Mouse (Mus musculus) layer of hippocampus, adult 9-10 months (tissue): Measurements from ENCODE around the gene Mknk2.
A peak's percentile ranks its signal among the peaks of the same experiment; 100 is the strongest.

Experiments used
- DNase-seq: peaks from one replicate; pipeline ENCODE4 v3.0.0; 2022; ENCODE audit warnings: low spot score

Gene Mknk2

GRCm38 (mm10) chr10:80692249-80693165 is 14.6 kb upstream of the Mknk2 start:
- DNase-seq, result no peak

DNA sequence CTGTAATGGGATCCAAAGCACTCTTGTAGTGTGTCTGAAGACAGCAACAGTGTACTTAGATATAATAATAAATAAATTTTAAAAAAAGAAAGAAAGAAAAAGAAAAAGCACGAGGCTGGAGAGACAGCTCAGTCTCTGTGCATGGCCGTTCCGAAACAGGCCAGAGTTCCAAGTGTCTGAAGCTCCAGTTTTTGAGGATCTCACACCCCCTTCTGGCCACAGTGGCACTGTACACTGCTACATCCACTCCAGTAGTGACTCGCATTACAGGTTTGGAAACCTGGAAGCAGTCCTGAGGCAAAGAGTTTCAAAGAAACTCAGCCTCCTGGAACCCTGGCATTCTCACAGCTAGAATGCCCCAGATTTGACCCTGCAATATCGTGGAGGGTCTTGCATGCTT is 9.9 kb upstream of the Mknk2 start:
- no peak for DNase-seq

- DNase-seq, result no peak
Observed at GRCm38 (mm10) chr10:80686617-80687016, 8.7 kb upstream of the Mknk2 start.

- no peak for DNase-seq
Observed at GRCm38 (mm10) chr10:80684984-80685383, 7.1 kb upstream of the Mknk2 start.

DNA sequence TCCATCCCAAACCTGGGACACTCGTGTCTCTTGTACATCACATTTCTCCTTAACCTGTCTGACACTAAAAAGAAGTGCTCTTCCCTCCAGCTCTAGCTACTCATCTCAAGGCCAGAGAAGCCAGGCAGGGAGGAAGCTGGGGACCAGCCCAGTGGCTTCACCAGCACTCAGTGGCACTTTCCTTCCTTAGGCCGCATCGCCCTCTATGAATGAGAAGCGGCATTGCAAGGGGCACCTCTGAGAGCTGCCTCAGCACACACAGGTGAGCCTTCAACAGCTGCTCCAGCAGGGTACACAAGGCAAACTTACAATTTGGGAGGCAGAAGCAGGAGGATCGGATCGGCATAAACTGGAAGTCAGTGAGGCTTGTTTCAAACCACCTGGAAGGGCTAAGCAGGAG is 6.3 kb upstream of the Mknk2 start:
- no peak for DNase-seq

GRCm38 (mm10) chr10:80683647-80684046 is 5.7 kb upstream of the Mknk2 start:
- DNase-seq, result no peak

DNA sequence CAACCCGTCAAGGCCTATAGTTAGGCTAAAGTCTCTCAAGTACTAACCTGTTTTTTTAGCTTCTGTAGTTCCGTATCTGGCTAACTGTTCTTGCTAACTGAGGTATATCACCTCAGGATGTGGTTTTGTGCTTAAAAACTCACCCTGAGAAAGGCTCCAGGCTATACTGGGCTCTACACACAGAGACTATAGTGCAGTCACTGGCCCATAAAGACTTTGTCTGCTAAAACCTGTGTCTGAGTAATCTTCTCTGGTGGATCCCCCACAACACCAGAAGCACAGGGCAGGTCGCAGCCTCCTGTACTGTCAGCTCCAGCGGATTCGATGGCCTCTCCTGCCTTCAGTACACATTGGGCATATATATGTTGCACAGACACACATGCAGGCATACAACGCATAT is 4.1 kb upstream of the Mknk2 start:
- DNase-seq, result no peak

GRCm38 (mm10) chr10:80680260-80680696 is 2.4 kb upstream of the Mknk2 start:
- no peak for DNase-seq

GRCm38 (mm10) chr10:80679556-80680259 is 1.8 kb upstream of the Mknk2 start:
- DNase-seq, result no peak

- no peak for DNase-seq
Observed at GRCm38 (mm10) chr10:80678601-80679377, 877 bp upstream of the Mknk2 start.

GRCm38 (mm10) chr10:80677128-80677875 is 610 bp downstream of the Mknk2 start:
- no peak for DNase-seq

GRCm38 (mm10) chr10:80676198-80676928 is 1.5 kb downstream of the Mknk2 start:
- peak; percentile 97 for DNase-seq

DNA sequence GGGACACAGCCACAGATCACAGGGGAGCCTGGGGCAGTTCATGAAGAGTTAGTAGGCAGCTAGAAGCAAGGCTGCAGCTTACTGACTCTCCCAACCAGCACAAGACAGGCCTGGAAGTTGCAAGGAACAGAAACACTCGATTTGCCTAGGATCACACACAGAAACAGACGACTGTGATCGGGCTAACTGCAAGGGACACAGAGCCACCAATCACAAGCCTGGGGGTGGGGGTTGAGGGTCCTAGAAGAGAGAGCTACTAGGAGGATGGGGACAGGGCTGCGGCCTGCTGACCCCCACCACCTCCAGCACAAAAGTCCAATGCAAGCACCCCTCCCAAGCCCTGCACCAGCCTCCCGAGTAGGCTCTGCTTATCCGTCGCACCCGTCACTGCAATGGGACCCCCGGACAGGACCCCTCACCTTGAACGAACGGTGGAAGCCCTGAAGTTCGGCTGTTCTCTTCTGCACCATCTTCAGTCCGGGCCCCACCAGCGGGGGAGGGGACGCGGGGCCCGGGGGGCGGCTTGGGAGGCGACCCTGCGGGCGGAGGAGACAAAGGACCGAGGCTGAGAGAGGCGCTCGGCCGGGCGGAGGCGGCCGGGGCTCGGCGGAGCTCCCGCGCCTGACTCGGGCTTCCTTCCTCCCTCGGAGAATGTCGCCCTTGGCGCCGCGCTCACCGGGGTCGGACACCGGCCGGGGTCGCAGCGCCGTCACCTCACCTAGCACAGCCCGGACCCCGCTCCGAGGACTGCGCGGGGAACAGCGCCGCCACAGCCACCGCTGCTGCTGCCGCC is 2.3 kb downstream of the Mknk2 start:
- DNase-seq, result no peak

DNA sequence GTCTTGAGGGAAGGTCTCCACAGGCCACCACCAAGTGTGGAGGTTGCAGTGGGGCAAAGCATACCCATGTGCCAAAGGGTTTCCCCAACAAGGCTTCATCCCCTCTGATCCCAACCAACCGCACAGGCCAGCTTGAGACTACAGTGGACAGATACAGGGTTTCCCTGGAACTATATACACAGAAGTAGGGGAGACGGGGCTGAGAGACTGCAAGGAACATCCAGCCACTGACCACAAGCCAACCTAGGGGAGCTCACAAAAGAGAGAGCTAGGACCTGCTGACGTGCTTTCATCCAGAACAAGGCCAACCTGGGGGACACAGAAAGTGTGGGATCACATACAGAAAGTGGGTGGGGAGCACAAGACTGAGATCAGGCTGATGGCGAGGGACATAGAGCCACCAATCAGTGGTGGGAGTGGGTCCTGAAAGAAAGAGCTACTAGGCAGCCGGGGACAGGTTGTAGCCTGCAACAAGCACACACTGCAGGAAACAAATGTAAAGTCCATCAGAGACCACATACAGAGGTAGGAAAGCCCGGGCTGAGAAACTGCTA is 3.0 kb downstream of the Mknk2 start:
- DNase-seq, result no peak

DNA sequence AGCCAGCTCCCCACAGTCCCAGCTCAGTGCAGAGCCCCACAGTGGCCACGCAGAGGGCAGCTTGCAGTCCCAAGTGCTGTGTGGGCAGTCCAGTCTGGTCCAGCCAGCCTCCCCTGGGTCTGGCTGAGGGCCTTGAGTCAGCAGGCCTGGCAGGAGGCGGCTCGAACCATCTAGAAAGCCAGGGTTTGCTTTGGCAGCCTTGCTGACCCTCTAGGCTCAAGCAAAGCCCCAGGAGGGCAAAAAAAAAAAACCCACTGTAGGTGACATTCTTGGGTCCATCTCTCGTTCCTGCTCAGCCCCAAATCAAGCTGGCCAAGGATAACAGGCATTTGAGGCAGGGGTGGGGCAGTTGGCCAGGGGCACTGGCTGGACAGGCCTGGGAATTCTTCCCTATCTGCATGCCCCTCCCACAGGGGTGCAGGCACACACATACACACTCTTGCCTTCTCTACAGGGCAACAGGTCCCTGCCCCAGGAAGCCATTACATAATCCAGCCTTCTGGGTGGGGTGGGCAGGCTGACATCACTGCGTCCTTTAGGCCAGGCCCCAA is 3.7 kb downstream of the Mknk2 start:
- no peak for DNase-seq

- no peak for DNase-seq
Observed at GRCm38 (mm10) chr10:80673690-80674089, 4.2 kb downstream of the Mknk2 start.

DNA sequence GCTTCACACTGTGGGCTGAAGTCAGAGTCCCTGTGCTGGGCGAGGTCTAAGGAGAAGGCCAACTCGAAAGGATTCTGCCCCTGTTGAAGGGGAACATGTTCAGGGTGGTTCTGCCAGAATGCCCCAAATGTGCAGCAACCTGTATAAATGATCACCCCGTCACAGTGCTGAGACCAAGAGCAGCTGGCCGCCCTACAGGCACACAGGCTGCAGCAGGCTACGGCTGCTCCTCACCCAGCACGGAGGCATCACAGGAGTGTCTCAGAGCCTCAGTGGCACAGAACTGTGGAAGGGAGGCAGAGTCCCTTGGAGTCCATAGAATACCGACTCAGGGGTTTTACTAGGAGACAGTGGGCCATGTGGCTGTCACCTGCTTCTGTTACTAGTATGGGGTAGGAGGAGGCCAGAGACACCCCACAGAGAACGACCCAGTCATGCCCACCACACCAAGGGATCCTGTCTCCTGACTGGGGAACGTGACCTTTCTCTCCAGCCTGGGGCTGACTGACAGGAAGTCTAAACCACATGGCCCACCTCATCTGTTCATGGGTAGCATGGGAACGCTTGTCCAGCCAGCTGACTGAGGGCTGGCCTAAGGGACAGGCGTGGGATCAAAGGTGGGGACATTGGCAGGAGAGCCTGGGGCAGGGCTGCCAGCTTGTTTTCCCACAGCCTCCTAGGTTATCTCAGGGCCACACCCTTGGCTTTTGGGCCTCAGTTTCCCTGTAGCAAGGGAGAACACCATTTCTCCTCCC is 5.8 kb downstream of the Mknk2 start:
- no peak for DNase-seq

- DNase-seq, result no peak
Observed at GRCm38 (mm10) chr10:80671251-80671650, 6.7 kb downstream of the Mknk2 start.

GRCm38 (mm10) chr10:80670531-80670930 is 7.4 kb downstream of the Mknk2 start:
- DNase-seq, result no peak
